Mouse (Mus musculus): ENCODE data around the gene Mgat5b. TPM values are rescaled to one million over a fixed set of nuclear protein-coding genes. Genes with fewer than 3 reads are reported as not detected.

Mgat5b gene
- polyA plus RNA-seq, 1 experiment from 2014 or later = 0.50 TPM

DNA sequence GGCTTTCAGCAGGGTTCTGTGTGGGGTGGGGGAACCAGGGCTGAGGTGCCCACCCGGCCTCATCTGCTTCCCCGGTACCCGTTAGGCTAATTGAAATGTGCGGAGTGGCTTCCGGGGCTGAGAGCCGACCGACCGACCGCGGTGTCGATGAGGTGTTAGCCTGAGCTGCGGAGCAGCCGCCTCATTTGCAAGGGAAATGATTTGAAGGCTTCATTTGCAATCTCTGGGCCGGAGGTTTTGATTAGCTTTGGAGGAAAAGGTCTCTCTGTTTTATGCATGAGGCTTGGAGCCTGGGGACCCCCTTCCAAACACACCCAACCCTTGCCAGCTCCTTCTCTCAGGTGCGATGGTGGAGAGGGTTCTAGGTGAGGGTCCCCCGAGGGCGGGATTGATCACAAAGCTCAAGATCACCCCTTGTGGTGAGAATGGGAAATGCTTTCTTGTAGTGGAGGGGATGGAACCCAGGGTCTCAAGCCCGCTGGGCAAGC is 75.5 kb downstream of the Mgat5b start:
- H3K27ac ChIP-seq (replicated peaks in 1 of 2; ENCODE audit: control insufficient read depth in 1 of 2, insufficient read depth in 1 of 2, low read depth in 2 of 2, low read length in 2 of 2) = no peak overlapping the region
- H3K9ac ChIP-seq (ENCODE audit: low read length) = no peak overlapping the region
- H3K4me2 ChIP-seq (ENCODE audit: low read length) = peak overlapping the region; percentile 49
- H3K27me3 ChIP-seq (ENCODE audit: control insufficient read depth, insufficient read depth, low read length) = peaks cover 39% of the 10 kb centered on the region
- 0 out of 4 replicates have a peak overlapping the region, but pooled peaks of 1 of the 2 experiments have one; percentile 9 for H3K4me3 ChIP-seq (ENCODE audit: control insufficient read depth in 1 of 2, insufficient read depth in 1 of 2, low read depth in 1 of 2, low read length in 2 of 2)
- 5% methylated on average over 18 of the region's 18 CpGs for WGBS
- H3K4me1 ChIP-seq (ENCODE audit: control insufficient read depth in 2 of 2, insufficient read depth in 2 of 2, low read length in 2 of 2) = peaks cover 0 to 2% of the 10 kb centered on the region in 2 experiments; a peak in 2 of 4 replicates
- H3K36me3 ChIP-seq (ENCODE audit: control insufficient read depth, insufficient read depth, low read length) = no peaks in the 10 kb centered on the region
- no peaks in the 10 kb centered on the region for H3K9me3 ChIP-seq (ENCODE audit: control insufficient read depth, low read length)
- no peak for ATAC-seq (ENCODE audit: insufficient number of reproducible peaks, insufficient read depth, low FRiP score, low read depth)

DNA sequence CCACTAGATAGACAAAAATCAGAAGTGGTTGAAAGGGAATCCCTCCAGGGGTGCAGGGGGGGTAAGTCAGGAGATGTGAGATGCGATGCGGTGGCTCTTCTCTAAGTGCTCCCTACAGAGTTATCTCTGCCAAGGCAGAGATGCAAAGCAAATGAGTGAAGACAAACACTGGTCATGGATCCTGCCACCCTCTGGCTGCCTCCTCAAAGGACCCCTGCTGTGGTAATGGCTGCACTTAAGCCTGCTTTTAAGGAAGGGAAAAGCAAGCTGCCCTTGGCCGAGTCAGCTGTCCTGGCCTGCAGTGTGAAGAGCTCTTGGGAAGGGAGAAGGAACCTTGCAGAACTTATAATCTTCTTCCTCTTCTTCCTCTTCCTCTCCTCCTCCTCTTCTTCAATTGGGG is 78.3 kb downstream of the Mgat5b start:
- peaks cover 39% of the 10 kb centered on the region for H3K27me3 ChIP-seq (ENCODE audit: control insufficient read depth, insufficient read depth, low read length)
- 29% methylated on average over 3 of the region's 3 CpGs for WGBS
- H3K9me3 ChIP-seq (ENCODE audit: control insufficient read depth, low read length) = no peaks in the 10 kb centered on the region
- no peak for ATAC-seq (ENCODE audit: insufficient number of reproducible peaks, insufficient read depth, low FRiP score, low read depth)
- no peak overlapping the region for H3K27ac ChIP-seq (replicated peaks in 1 of 2; ENCODE audit: control insufficient read depth in 1 of 2, insufficient read depth in 1 of 2, low read depth in 2 of 2, low read length in 2 of 2)
- no peaks in the 10 kb centered on the region for H3K36me3 ChIP-seq (ENCODE audit: control insufficient read depth, insufficient read depth, low read length)
- no peak overlapping the region for H3K4me2 ChIP-seq (ENCODE audit: low read length)
- H3K4me3 ChIP-seq (ENCODE audit: control insufficient read depth in 1 of 2, insufficient read depth in 1 of 2, low read depth in 1 of 2, low read length in 2 of 2) = no peak overlapping the region
- H3K4me1 ChIP-seq (ENCODE audit: control insufficient read depth in 2 of 2, insufficient read depth in 2 of 2, low read length in 2 of 2) = peaks cover 0 to 2% of the 10 kb centered on the region in 2 experiments; a peak in 2 of 4 replicates
- no peak overlapping the region for H3K9ac ChIP-seq (ENCODE audit: low read length)

DNA sequence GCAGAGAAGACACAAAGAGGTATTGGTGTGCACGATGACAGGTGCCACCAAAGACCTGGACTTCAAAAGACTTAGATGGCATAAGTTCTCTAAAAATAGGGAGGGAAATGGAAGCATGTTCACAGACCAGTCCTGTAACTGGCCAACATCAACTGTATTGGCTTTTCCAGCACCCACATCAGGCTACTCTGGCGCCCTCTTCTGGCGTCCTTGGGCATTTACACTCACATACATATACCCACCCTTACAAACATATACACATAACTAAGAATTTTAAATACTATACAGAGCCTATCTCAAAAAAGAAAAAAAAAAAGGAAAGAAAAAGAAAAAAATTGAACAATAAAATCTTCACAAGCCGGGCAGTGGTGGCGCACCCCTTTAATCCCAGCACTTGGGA is 80.3 kb downstream of the Mgat5b start:
- Histone ChIP-seq H3K4me3 (ENCODE audit: control insufficient read depth in 1 of 2, insufficient read depth in 1 of 2, low read depth in 1 of 2, low read length in 2 of 2) (no peak overlapping the region), H3K9ac (ENCODE audit: low read length) (no peak overlapping the region), H3K27me3 (ENCODE audit: control insufficient read depth, insufficient read depth, low read length) (peaks cover 33% of the 10 kb centered on the region), H3K4me1 (ENCODE audit: control insufficient read depth in 2 of 2, insufficient read depth in 2 of 2, low read length in 2 of 2) (peaks cover 0 to 2% of the 10 kb centered on the region in 2 experiments; a peak in 2 of 4 replicates), H3K9me3 (ENCODE audit: control insufficient read depth, low read length) (no peaks in the 10 kb centered on the region), H3K27ac (replicated peaks in 1 of 2; ENCODE audit: control insufficient read depth in 1 of 2, insufficient read depth in 1 of 2, low read depth in 2 of 2, low read length in 2 of 2) (no peak overlapping the region), H3K4me2 (ENCODE audit: low read length) (no peak overlapping the region), H3K36me3 (ENCODE audit: control insufficient read depth, insufficient read depth, low read length) (no peaks in the 10 kb centered on the region)
- no peak for ATAC-seq (ENCODE audit: insufficient number of reproducible peaks, insufficient read depth, low FRiP score, low read depth)
- WGBS = 91% methylated on average over 5 of the region's 5 CpGs

DNA sequence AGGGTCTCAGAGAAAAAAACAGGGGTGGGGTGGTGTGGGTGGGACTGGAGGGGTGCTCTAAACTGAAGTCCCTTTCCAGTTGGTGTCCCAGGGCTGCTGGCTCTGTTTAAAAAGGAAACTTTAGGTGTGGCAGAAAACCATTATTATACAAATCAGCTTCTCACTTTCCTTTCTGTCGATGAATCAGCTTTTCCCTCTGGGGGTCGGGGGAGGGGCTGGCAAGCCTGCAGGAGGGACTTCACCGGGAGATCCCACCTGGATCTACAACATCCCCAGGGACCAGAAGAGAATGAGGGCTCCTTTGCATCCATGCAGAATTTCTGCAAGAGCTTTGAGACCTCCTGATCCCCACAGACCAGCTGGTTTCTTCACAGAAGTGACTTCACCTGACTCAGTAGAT is 81.6 kb downstream of the Mgat5b start:
- no peak overlapping the region for H3K27ac ChIP-seq (replicated peaks in 1 of 2; ENCODE audit: control insufficient read depth in 1 of 2, insufficient read depth in 1 of 2, low read depth in 2 of 2, low read length in 2 of 2)
- ATAC-seq (ENCODE audit: insufficient number of reproducible peaks, insufficient read depth, low FRiP score, low read depth) = no peak
- no peak overlapping the region for H3K9ac ChIP-seq (ENCODE audit: low read length)
- no peaks in the 10 kb centered on the region for H3K9me3 ChIP-seq (ENCODE audit: control insufficient read depth, low read length)
- H3K36me3 ChIP-seq (ENCODE audit: control insufficient read depth, insufficient read depth, low read length) = no peaks in the 10 kb centered on the region
- H3K27me3 ChIP-seq (ENCODE audit: control insufficient read depth, insufficient read depth, low read length) = peaks cover 34% of the 10 kb centered on the region
- H3K4me2 ChIP-seq (ENCODE audit: low read length) = no peak overlapping the region
- WGBS = 17% methylated on average over 3 of the region's 3 CpGs
- H3K4me3 ChIP-seq (ENCODE audit: control insufficient read depth in 1 of 2, insufficient read depth in 1 of 2, low read depth in 1 of 2, low read length in 2 of 2) = no peak overlapping the region
- 0 out of 4 replicates have a peak, but pooled peaks cover 0 to 2% of the 10 kb centered on the region in 2 experiments for H3K4me1 ChIP-seq (ENCODE audit: control insufficient read depth in 2 of 2, insufficient read depth in 2 of 2, low read length in 2 of 2)

DNA sequence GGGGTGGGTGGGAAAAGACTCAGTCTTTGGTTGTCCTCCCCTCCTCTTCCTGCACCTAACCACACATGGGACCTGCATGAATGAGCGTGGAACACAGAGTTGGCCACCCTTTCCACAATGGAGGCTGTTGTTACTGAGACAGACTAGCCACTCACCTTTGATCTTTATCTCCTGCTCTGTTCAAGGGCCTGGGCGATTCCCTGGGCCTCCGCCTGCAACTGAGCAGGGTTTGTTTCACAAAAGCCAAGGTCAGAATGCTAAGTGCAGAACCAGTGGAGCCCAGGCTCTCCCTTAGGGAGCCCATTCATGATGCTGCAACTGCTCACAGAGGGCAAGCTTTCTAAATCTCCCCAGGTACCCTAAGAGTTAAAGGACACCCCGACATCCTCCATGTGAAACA is 83.1 kb downstream of the Mgat5b start:
- peaks cover 24% of the 10 kb centered on the region for H3K27me3 ChIP-seq (ENCODE audit: control insufficient read depth, insufficient read depth, low read length)
- no peak overlapping the region for H3K4me3 ChIP-seq (ENCODE audit: control insufficient read depth in 1 of 2, insufficient read depth in 1 of 2, low read depth in 1 of 2, low read length in 2 of 2)
- WGBS = 53% methylated on average over 4 of the region's 4 CpGs

GRCm38 (mm10) chr11:117003503-117003902 is 84.8 kb downstream of the Mgat5b start:
- H3K4me2 ChIP-seq (ENCODE audit: low read length) = no peak overlapping the region
- peaks cover 21% of the 10 kb centered on the region for H3K27me3 ChIP-seq (ENCODE audit: control insufficient read depth, insufficient read depth, low read length)
- H3K4me3 ChIP-seq (ENCODE audit: control insufficient read depth in 1 of 2, insufficient read depth in 1 of 2, low read depth in 1 of 2, low read length in 2 of 2) = no peak overlapping the region
- H3K36me3 ChIP-seq (ENCODE audit: control insufficient read depth, insufficient read depth, low read length) = no peaks in the 10 kb centered on the region
- H3K9me3 ChIP-seq (ENCODE audit: control insufficient read depth, low read length) = no peaks in the 10 kb centered on the region
- no peak for ATAC-seq (ENCODE audit: insufficient number of reproducible peaks, insufficient read depth, low FRiP score, low read depth)
- WGBS = 48% methylated on average over 9 of the region's 9 CpGs
- no peak overlapping the region for H3K27ac ChIP-seq (replicated peaks in 1 of 2; ENCODE audit: control insufficient read depth in 1 of 2, insufficient read depth in 1 of 2, low read depth in 2 of 2, low read length in 2 of 2)
- no peak overlapping the region for H3K9ac ChIP-seq (ENCODE audit: low read length)
- 0 out of 4 replicates have a peak, but pooled peaks cover 0 to 2% of the 10 kb centered on the region in 2 experiments for H3K4me1 ChIP-seq (ENCODE audit: control insufficient read depth in 2 of 2, insufficient read depth in 2 of 2, low read length in 2 of 2)

More for the DNA sequence above, 83.1 kb downstream of the Mgat5b start:
- Histone ChIP-seq H3K4me2 (ENCODE audit: low read length) (no peak overlapping the region), H3K36me3 (ENCODE audit: control insufficient read depth, insufficient read depth, low read length) (no peaks in the 10 kb centered on the region), H3K9me3 (ENCODE audit: control insufficient read depth, low read length) (no peaks in the 10 kb centered on the region), H3K27ac (replicated peaks in 1 of 2; ENCODE audit: control insufficient read depth in 1 of 2, insufficient read depth in 1 of 2, low read depth in 2 of 2, low read length in 2 of 2) (no peak overlapping the region), H3K4me1 (ENCODE audit: control insufficient read depth in 2 of 2, insufficient read depth in 2 of 2, low read length in 2 of 2) (0 out of 4 replicates have a peak, but pooled peaks cover 0 to 2% of the 10 kb centered on the region in 2 experiments), H3K9ac (ENCODE audit: low read length) (no peak overlapping the region)
- ATAC-seq (ENCODE audit: insufficient number of reproducible peaks, insufficient read depth, low FRiP score, low read depth) = no peak

DNA sequence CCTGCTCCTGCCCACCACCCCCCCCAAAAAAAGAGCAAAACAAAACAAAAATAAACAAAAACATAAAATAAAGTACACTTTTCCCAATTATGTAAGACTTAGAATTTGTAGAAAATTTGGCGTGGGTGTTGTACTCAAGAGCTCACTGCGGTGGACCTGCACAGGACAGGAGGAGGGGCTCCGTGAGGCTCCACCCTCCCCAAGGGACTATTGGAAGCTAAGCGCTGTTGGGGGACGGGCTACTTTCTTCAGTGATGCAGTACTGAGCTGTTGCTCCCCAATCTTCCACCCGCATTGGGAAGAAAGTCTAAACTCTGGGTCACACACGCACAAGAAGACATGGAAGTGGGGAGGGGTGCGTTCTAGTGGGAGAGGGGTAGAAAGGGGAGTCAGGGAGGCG is 85.6 kb downstream of the Mgat5b start:
- Histone ChIP-seq H3K4me2 (ENCODE audit: low read length) (no peak overlapping the region), H3K27me3 (ENCODE audit: control insufficient read depth, insufficient read depth, low read length) (peaks cover 21% of the 10 kb centered on the region), H3K27ac (replicated peaks in 1 of 2; ENCODE audit: control insufficient read depth in 1 of 2, insufficient read depth in 1 of 2, low read depth in 2 of 2, low read length in 2 of 2) (no peak overlapping the region), H3K9ac (ENCODE audit: low read length) (no peak overlapping the region), H3K9me3 (ENCODE audit: control insufficient read depth, low read length) (no peaks in the 10 kb centered on the region), H3K36me3 (ENCODE audit: control insufficient read depth, insufficient read depth, low read length) (no peaks in the 10 kb centered on the region), H3K4me1 (ENCODE audit: control insufficient read depth in 2 of 2, insufficient read depth in 2 of 2, low read length in 2 of 2) (0 out of 4 replicates have a peak, but pooled peaks cover 0 to 2% of the 10 kb centered on the region in 2 experiments), H3K4me3 (ENCODE audit: control insufficient read depth in 1 of 2, insufficient read depth in 1 of 2, low read depth in 1 of 2, low read length in 2 of 2) (no peak overlapping the region)
- no peak for ATAC-seq (ENCODE audit: insufficient number of reproducible peaks, insufficient read depth, low FRiP score, low read depth)
- WGBS = 14% methylated on average over 9 of the region's 9 CpGs

- H3K4me3 ChIP-seq (ENCODE audit: control insufficient read depth in 1 of 2, insufficient read depth in 1 of 2, low read depth in 1 of 2, low read length in 2 of 2) = no peak overlapping the region
- H3K4me2 ChIP-seq (ENCODE audit: low read length) = no peak overlapping the region
- no peaks in the 10 kb centered on the region; the same call in 1 of the 2 replicates for H3K9me3 ChIP-seq (ENCODE audit: control insufficient read depth, low read length)
- ATAC-seq (ENCODE audit: insufficient number of reproducible peaks, insufficient read depth, low FRiP score, low read depth) = no peak
- H3K27ac ChIP-seq (replicated peaks in 1 of 2; ENCODE audit: control insufficient read depth in 1 of 2, insufficient read depth in 1 of 2, low read depth in 2 of 2, low read length in 2 of 2) = no peak overlapping the region
- no peak overlapping the region for H3K9ac ChIP-seq (ENCODE audit: low read length)
- no peaks in the 10 kb centered on the region for H3K36me3 ChIP-seq (ENCODE audit: control insufficient read depth, insufficient read depth, low read length)
- peaks cover 7% of the 10 kb centered on the region; the same call in 1 of the 2 replicates for H3K27me3 ChIP-seq (ENCODE audit: control insufficient read depth, insufficient read depth, low read length)
- 70% methylated on average over 4 of the region's 4 CpGs for WGBS
- peaks cover 0 to 4% of the 10 kb centered on the region in 2 experiments; a peak in 2 of 4 replicates for H3K4me1 ChIP-seq (ENCODE audit: control insufficient read depth in 2 of 2, insufficient read depth in 2 of 2, low read length in 2 of 2)
Observed at GRCm38 (mm10) chr11:117017462-117017861, 98.8 kb downstream of the Mgat5b start.
